Mouse (Mus musculus) testis, adult 2 months (tissue): ENCODE measurements around the gene Pjvk.

Source experiments
- CTCF ChIP-seq: fragments of 200-500 bp; IDR thresholded peaks from 2 replicates; pipeline ENCODE4 v1.5.1; 2012; ENCODE audit warnings: low read depth, mild to moderate bottlenecking, inconsistent platforms, low read length, moderate library complexity; ENCODE audit not compliant: control insufficient read depth, insufficient read depth, insufficient replicate concordance
- POLR2A ChIP-seq: fragments of 200-500 bp; IDR thresholded peaks from 2 replicates; pipeline ENCODE4 v1.6.1; 2012; ENCODE audit warnings: low read depth, mild to moderate bottlenecking, inconsistent platforms, low read length, moderate library complexity; ENCODE audit not compliant: control insufficient read depth

- TF ChIP-seq CTCF (no peak), POLR2A (no peak; the same call in 1 of the 2 replicates)
These were observed 27.2 kb downstream of the Pjvk start for GRCm38 (mm10) chr2:76675451-76675850.
